Mouse (Mus musculus) testis, adult 10 weeks (tissue): Measurements from ENCODE around the gene Dcbld1. TPM values are rescaled to one million over a fixed set of nuclear protein-coding genes. Genes with fewer than 3 reads are reported as not detected.

Experiments
- polyA plus RNA-seq: library from polyadenylated mRNA; stranded (reverse); fragments of 350-450 nt; fragmentation: Illumina TruSeq; extraction: RNeasy Lipid Tissue Mini Kit (QIAGEN cat#74804); gene quantifications from one replicate; pipeline ENCODE4 v1.2.3, GENCODE M21; 2014; ENCODE audit warnings: low read depth, low replicate concordance

Dcbld1 gene
- 4.3 TPM for polyA plus RNA-seq

DNA sequence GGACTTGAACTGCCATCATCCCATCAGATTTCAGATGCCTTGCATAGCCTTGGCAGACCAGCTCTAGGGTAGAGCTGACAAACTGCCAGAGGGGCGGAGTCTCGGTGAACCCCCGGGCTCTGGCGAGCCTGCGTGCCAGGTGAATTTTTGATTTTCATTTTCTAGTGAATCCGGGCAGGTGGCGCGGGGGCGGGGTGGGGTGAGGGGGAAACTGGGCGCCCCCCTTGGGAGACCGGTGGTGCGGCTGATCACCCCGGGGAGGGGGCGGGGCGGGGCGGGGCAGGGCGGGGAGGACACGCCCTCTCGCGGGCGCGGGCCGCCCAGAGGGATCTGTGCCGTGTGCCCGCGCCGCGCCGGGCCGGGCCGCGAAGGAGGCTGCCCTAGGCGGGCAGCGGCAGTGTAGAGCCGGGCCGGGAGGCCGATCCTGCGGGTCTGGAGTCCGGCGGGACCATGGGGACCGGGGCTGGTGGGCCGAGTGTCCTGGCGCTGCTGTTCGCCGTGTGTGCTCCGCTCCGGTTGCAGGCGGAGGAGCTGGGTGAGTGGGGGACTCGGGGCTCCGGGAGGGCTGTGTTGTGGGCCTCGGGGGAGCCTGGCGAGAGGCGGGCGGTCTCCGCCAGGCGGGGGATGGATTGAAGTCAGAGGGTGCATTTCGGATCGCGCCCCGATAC is at the start of gene Dcbld1:
Gene Dcbld1, plus strand, starts transcription at position 319 of the 668 bp plus-strand sequence.

DNA sequence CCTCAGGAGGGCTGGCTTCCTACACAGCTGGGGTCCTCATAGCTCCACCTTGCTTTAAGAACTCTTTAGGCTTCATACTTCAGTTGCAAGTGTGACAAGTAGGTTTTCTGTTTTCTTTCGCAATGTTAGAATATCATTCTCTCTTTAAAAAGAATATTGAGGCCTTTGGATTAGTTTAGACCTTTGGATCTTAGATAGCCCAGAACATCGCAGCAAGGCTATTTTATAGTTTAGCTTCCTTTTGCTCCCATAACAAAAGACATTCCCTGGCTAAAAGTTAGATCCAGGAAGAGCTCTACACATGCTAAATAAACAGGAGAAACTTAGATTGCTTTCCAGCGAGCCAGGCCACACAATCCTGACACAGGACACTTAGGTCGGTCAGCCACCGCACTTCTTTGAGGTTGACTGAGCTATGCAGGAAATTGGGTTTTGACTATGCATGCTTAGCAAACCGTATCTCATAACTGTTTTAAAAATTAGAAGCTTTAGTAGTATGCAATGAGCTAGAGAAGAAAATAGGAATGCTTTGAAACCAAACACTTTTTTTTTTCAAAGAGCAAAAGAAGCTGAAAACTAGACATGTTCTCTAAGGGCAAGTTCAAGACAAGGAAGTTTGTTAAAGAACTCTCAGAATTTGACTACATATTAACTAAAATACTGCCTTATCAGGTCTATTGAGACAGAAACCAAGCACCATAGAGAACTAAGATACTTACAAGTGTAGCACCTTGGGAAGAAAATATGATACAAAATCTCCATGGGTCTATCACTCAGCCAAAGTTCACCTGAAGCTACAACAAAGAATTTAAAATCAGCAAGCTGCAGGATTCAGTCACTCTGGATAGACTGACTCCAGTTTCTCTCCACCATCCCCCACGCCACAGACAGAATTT is 38.2 kb upstream of the Dcbld1 start, which contains the start of gene Ros1:
Gene Ros1, minus strand, starts transcription at position 288 of the 896 bp plus-strand sequence.

DNA sequence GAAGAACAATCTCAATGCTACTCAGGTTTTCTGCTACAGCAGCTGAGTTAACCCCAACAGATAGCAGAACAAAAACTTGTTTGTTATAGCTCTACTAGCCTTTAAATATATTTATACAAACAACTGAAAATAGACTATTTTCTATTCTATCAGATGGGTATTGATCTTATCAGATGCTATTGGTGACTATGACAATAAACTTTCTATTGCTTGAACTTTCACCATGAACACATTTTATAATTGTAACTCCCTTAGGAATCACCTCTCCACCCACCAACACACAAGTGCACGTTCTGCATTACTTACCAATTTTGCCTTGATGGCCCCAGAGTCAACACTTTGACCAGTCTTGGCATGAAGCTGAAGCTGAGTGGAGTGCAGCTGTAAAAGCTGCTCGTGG is 125.0 kb downstream of the Dcbld1 start, which contains the start of gene Gm26741:
Gene Gm26741, plus strand, starts transcription at position 301 of the 400 bp plus-strand sequence.

Other genes starting within 250 kb of the Dcbld1 start
- gene Vgll2, start 211.1 kb upstream of the Dcbld1 start, polyA plus RNA-seq, result not detected
- 1.0 TPM for gene Ros1, start 38.4 kb upstream of the Dcbld1 start, polyA plus RNA-seq
- gene Gm26741, start 125.1 kb downstream of the Dcbld1 start, polyA plus RNA-seq, result not detected
- gene Gopc, start 148.5 kb downstream of the Dcbld1 start, polyA plus RNA-seq, result 34.3 TPM
- gene Nepn, start 155.4 kb downstream of the Dcbld1 start, polyA plus RNA-seq, result 0.20 TPM
- 40.9 TPM for gene Nus1, start 183.9 kb downstream of the Dcbld1 start, polyA plus RNA-seq